Mouse (Mus musculus) cerebellum, postnatal 4 days (tissue): ENCODE measurements at regions not wholly inside any gene's neighbourhood (a gene's known extent, or its start where the extent isn't known, plus 50 kb on each side); places are given as distances from the start of the nearest gene placed in this dataset.
"Not testable (repeated sequence)": the region's sequence is repeated elsewhere in the genome, so short reads cannot be mapped to it uniquely, and the experiment has no call there.

Source experiments
- DNase-seq, 2 experiments: peaks; one replicate each; pipeline ENCODE4 v3.0.0; 2022; ENCODE audit warnings: low spot score in 2 of 2, mixed read lengths in 1 of 2

DNA sequence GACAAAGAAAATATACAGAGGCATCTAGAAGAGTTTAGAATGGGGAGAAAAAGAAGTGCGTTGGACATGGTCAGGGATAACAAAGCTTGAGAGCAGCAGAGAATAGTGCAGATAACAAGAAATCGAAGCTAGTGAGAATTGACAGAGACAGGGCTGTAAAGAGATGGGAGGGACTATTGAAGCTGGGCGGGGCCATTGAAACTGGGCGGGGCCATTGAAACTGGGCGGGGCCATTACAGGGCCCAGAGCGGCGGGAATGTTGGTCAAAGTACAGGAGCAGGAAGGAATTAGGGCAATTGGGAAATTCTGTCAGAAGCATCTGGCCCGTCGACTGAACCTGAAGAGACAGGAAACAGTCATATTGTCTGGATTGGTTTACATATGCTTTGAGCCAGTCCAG lies 243.3 kb upstream of the Srek1ip1 start:
- no peak for DNase-seq

DNA sequence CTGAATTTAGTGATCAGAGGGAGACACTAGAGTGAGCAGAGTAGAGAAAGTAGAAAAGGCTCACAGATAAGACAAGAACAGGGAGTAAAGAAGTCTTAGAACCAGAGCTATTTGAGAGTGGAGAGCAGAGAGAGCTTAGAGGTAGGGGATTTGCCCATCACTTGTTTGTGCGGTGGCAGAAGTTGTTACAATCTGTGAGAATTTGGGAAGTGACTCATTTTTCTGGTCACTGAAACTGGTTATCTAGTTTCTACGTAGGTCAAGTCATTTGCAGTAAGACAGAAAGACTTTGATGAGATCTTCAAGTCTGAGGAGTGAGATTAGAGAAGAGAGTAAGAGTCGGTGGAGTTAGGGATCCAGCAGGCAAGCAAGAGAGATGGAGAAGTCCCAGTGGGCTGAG lies 239.0 kb upstream of the Srek1ip1 start:
- DNase-seq: no peak

DNA sequence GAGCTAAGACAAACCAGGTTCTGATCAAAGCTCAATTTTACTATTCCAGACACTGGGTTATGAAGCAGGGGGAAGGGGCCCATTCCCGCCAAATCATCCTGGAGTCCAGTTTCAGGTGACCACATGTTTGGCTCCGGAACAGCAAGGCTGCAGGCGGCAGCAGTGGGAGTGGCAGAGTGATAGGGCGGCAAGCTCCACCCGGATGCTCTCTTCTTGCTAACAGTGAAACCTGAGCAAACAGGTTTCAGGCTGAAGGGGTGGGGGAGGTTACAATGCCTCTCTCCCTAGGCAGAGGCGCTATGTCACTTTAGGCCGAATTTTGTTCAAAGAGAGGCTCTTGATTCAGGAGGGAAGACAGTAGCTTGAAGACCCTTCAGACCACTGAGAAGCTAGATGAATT lies 235.7 kb upstream of the Srek1ip1 start:
- DNase-seq: not testable (repeated sequence)

- peak in 1 of 2 experiments; percentile 21 for DNase-seq
Measured at GRCm38 (mm10) chr13:104559876-104560275, 232.4 kb upstream of the Srek1ip1 start.

DNA sequence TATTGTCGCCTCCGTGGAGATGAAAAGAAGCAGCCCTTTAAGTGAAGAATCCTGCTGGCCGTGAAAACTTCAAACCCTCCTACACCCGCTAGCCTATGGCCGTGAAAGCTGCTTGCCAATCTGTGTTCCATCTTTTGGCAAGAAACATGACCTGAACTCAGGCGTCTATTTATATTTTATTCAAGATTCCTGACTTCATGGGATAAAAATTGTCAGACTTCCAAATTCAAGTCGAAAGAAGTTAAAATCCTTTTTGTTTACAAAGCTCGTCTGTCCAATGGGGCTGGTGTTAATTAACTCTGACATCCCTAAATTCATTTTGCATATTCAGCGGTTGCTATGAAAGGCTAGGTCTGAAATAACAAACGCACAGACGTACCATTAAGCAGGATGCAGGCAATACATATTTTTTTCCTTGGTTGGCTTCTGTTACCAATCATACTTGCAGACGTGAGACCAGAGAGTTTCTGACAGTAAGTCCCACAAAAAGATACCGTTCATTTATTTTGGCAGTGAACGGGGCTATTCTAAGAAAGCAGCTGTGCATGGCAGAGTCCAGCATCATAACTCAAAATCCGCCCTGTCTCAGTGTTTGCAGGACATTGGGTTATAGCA lies 231.7 kb upstream of the Srek1ip1 start:
- peak in 1 of 2 experiments; percentile 15 for DNase-seq

GRCm38 (mm10) chr13:104562536-104562935 lies 229.7 kb upstream of the Srek1ip1 start:
- no peak for DNase-seq

DNA sequence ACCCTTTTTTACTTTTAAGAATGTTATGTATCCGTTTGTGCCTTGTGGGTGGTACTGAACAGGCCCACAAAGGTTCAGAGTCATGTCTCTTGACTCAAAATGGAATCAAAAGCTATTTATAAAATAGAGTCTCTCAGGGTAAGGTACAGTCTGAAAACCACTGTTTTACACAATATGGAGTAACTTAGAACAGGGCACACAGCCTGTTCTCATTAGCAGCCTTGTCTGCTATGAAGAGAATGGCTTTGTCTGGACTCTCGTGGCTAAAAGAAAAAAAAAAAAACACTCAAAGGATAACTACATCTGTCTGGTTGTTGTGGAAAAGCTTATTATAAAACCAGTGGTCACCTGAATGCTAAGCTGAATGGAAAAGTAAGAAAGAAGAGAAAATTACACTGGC lies 229.3 kb upstream of the Srek1ip1 start:
- no peak for DNase-seq

DNA sequence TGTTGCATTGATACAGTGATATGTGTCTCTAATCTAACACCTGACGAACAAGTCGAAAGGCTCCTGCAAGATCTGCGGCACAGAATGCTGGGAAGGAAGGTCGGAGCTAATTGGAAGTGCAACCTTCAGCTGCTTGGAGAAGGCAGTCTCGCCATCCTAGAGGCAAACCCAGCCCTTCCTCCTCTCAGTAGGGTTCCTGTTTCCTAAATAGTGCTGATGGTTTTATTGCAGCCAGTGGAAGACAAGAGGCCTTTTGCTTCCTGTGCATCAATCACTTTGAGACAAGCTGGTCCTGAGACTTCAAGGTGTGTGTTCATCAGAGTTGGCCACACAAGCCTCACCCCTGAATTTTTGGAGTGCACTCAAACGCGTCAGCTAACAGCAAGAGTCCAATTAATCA lies 228.4 kb upstream of the Srek1ip1 start:
- no peak for DNase-seq

GRCm38 (mm10) chr13:104569765-104570164 lies 222.5 kb upstream of the Srek1ip1 start:
- no peak for DNase-seq

GRCm38 (mm10) chr13:104572236-104572635 lies 220.0 kb upstream of the Srek1ip1 start:
- DNase-seq: no peak

DNA sequence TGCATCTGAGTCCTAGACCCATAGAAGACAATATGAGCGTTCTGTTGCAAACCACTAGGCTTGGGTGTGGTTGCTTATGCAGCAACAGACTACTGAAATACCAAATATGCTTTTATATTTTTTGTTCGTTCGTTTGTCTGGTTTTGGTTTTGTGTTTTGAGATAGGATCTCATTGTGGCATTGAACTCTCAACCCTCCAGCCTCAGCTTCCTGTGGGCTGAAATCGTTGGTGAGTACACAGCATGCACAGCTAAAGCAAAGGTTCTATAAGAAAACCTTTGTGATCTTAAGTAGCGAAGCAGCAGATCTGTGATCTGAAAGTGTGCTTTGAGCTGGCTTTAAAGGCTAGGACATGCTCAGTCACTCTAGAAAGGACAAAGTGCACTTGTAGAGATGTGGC lies 217.9 kb upstream of the Srek1ip1 start:
- no peak for DNase-seq

DNA sequence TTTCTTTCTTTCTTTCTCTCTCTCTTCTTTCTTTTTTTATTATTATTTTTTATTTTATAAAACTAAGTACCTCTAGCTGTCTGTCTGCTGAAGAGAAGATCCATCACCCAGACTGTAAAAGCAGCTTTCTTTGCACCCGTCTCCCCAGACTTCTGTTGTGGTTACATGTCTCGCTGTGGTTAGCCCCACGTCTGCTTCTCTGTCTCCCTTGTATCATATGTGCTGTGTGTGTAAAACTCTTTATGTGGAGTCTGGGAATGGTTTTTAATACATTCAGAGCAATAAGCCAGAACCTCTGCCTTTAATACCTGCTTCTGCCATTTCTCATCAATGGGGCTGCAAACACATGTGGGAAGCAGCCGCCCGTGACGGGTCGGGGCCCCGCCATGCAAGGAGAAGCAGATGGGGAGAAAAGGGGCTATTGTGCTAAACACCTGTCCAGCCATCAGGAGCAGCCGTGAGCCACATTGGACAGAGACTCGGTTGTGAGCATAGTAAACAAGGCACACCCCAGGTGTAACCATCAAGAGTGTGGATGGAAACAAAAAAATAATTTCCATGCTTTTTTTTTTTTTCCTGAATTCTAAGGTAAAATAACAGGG lies 216.0 kb upstream of the Srek1ip1 start:
- no peak for DNase-seq

DNA sequence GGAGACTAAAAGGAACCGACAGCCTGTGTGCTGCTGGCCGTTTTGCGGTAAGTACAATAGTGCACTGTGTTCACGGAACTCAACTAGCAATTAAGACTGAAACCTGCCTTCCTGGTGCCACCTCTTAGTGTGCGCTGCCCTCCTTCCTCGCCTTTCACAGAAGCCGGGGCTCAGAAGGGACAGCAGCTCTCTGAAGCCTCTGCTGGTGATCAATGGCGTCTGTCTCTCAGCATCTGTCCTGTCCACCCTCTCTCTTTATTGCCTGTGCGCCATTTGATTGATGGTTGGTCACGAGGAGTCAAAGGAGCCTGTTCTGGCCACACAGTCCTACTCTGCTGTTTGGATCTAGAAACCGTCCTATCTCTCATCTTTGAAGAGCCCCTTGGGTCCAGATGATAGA lies 214.4 kb upstream of the Srek1ip1 start:
- no peak for DNase-seq

GRCm38 (mm10) chr13:104580686-104581350 lies 211.5 kb upstream of the Srek1ip1 start:
- no peak for DNase-seq
